Mouse (Mus musculus) embryonic facial prominence, embryonic 13.5 days (tissue): ENCODE results near the gene Lyl1. TPM values are rescaled to one million over a fixed set of nuclear protein-coding genes. Genes with fewer than 3 reads are reported as not detected.

ENCODE experiments used
- ATAC-seq: fragments of 200-750 bp; cut with Nextera tagmentation; 2 replicates; pipeline ENCODE4 v1.8.0; 2017; ENCODE audit warnings: low read depth; ENCODE audit not compliant: insufficient number of reproducible peaks, insufficient read depth, low FRiP score, low TSS enrichment
- H3K27ac ChIP-seq: fragments of 300-500 bp; sonication (generic); 2 replicates; pipeline ENCODE4 v1.5.1; 2015; ENCODE audit warnings: moderate library complexity, mild to moderate bottlenecking, inconsistent platforms
- H3K27me3 ChIP-seq: fragments of 300-500 bp; sonication (generic); 2 replicates; pipeline ENCODE4 v1.6.1; 2015; ENCODE audit warnings: mild to moderate bottlenecking, inconsistent platforms
- H3K36me3 ChIP-seq: fragments of 300-500 bp; sonication (generic); 2 replicates; pipeline ENCODE4 v1.6.1; 2015; ENCODE audit warnings: mild to moderate bottlenecking, inconsistent platforms
- H3K4me1 ChIP-seq: fragments of 300-500 bp; sonication (generic); 2 replicates; pipeline ENCODE4 v1.6.1; 2015; ENCODE audit warnings: inconsistent platforms
- H3K4me2 ChIP-seq: fragments of 300-500 bp; sonication (generic); 2 replicates; pipeline ENCODE4 v1.6.1; 2015; ENCODE audit warnings: moderate library complexity, mild to moderate bottlenecking, inconsistent platforms
- H3K4me3 ChIP-seq: fragments of 300-500 bp; sonication (generic); 2 replicates; pipeline ENCODE4 v1.5.1; 2015; ENCODE audit warnings: mild to moderate bottlenecking, inconsistent platforms
- H3K9ac ChIP-seq: fragments of 300-500 bp; sonication (generic); 2 replicates; pipeline ENCODE4 v1.6.1; 2015; ENCODE audit warnings: mild to moderate bottlenecking, inconsistent platforms
- H3K9me3 ChIP-seq: fragments of 300-500 bp; sonication (generic); 2 replicates; pipeline ENCODE4 v1.6.1; 2016; ENCODE audit warnings: inconsistent platforms
- WGBS: fragments of 180-500 bp; shearing (Covaris S2); methylation state at CpG from one replicate; pipeline ENCODE4 v1.1.7; 2015; ENCODE audit warnings: mixed read lengths; 5-methylcytosine and 5-hydroxymethylcytosine counted together
- polyA plus RNA-seq: library from polyadenylated mRNA; unstranded; fragments of >200 nt; fragmentation: Nextera tagmentation; extraction: Ambion mirVana; gene quantifications from 2 replicates; pipeline ENCODE4 v1.2.1, GENCODE M21; 2015

Gene Lyl1
- polyA plus RNA-seq, 1 experiment from 2014 or later, result 4.8 TPM

GRCm38 (mm10) chr8:84729921-84730362, 28.7 kb downstream of the Lyl1 start:
- peaks cover 70% of the 10 kb centered on the region for H3K4me1 ChIP-seq
- no peak overlapping the region for H3K4me3 ChIP-seq
- 0 out of 2 replicates have a peak overlapping the region, but pooled peaks have one; percentile 6 for H3K9ac ChIP-seq
- no peak overlapping the region for H3K27ac ChIP-seq
- H3K9me3 ChIP-seq, result no peaks in the 10 kb centered on the region
- ATAC-seq, result no peak
- peaks cover 37% of the 10 kb centered on the region for H3K36me3 ChIP-seq
- WGBS, result 95% methylated on average over 16 of the region's 16 CpGs
- H3K27me3 ChIP-seq, result no peaks in the 10 kb centered on the region; the same call in 1 of the 2 replicates
- H3K4me2 ChIP-seq, result no peak overlapping the region

- H3K4me2 ChIP-seq, result 0 out of 2 replicates have a peak overlapping the region, but pooled peaks have one; percentile 9
- peak overlapping the region; percentile 58 for H3K27ac ChIP-seq
- peaks cover 70% of the 10 kb centered on the region for H3K4me1 ChIP-seq
- H3K9ac ChIP-seq, result peak overlapping the region; percentile 46
- H3K36me3 ChIP-seq, result peaks cover 29% of the 10 kb centered on the region
- ATAC-seq, result no peak
- no peak overlapping the region for H3K4me3 ChIP-seq
- H3K27me3 ChIP-seq, result peaks cover 2% of the 10 kb centered on the region; the same call in 1 of the 2 replicates
- 57% methylated on average over 9 of the region's 9 CpGs for WGBS
- no peaks in the 10 kb centered on the region for H3K9me3 ChIP-seq
Measured at GRCm38 (mm10) chr8:84730541-84731370, 29.5 kb downstream of the Lyl1 start.

GRCm38 (mm10) chr8:84731371-84732177, 30.3 kb downstream of the Lyl1 start:
- H3K4me1 ChIP-seq, result peaks cover 69% of the 10 kb centered on the region

GRCm38 (mm10) chr8:84732545-84732944, 31.3 kb downstream of the Lyl1 start:
- H3K9ac ChIP-seq, result 0 out of 2 replicates have a peak overlapping the region, but pooled peaks have one; percentile 46
- no peak for ATAC-seq
- WGBS, result 64% methylated on average over 5 of the region's 5 CpGs
- H3K4me3 ChIP-seq, result no peak overlapping the region
- H3K27me3 ChIP-seq, result peaks cover 14% of the 10 kb centered on the region
- H3K9me3 ChIP-seq, result no peaks in the 10 kb centered on the region
- H3K4me2 ChIP-seq, result no peak overlapping the region
- H3K36me3 ChIP-seq, result peaks cover 11% of the 10 kb centered on the region; the same call in 1 of the 2 replicates
- H3K27ac ChIP-seq, result peak overlapping the region; percentile 22
- peaks cover 76% of the 10 kb centered on the region for H3K4me1 ChIP-seq

More at GRCm38 (mm10) chr8:84731371-84732177, 30.3 kb downstream of the Lyl1 start:
- Histone ChIP-seq H3K9me3 (no peaks in the 10 kb centered on the region), H3K27ac (peak overlapping the region; percentile 58; the same call in 1 of the 2 replicates), H3K4me3 (no peak overlapping the region), H3K27me3 (peaks cover 10% of the 10 kb centered on the region), H3K36me3 (peaks cover 21% of the 10 kb centered on the region), H3K9ac (peak overlapping the region; percentile 46; the same call in 1 of the 2 replicates), H3K4me2 (no peak overlapping the region)
- no peak for ATAC-seq
- 72% methylated on average over 11 of the region's 11 CpGs for WGBS

GRCm38 (mm10) chr8:84732996-84733395, 31.7 kb downstream of the Lyl1 start:
- Histone ChIP-seq H3K27ac (peak overlapping the region; percentile 22), H3K9me3 (no peaks in the 10 kb centered on the region), H3K27me3 (peaks cover 14% of the 10 kb centered on the region), H3K4me3 (no peak overlapping the region), H3K4me2 (no peak overlapping the region), H3K36me3 (peaks cover 7% of the 10 kb centered on the region; the same call in 1 of the 2 replicates), H3K4me1 (peaks cover 81% of the 10 kb centered on the region), H3K9ac (peak overlapping the region; percentile 46; the same call in 1 of the 2 replicates)
- no peak for ATAC-seq
- 19% methylated on average over 6 of the region's 6 CpGs for WGBS

- peaks cover 81% of the 10 kb centered on the region for H3K4me1 ChIP-seq
- 92% methylated on average over 6 of the region's 6 CpGs for whole genome bisulfite sequencing
- peaks cover 7% of the 10 kb centered on the region; the same call in 1 of the 2 replicates for H3K36me3 ChIP-seq
- ATAC-seq, result no peak
- H3K9ac ChIP-seq, result no peak overlapping the region
- peaks cover 20% of the 10 kb centered on the region for H3K27me3 ChIP-seq
- H3K4me2 ChIP-seq, result no peak overlapping the region
- no peak overlapping the region for H3K4me3 ChIP-seq
- no peaks in the 10 kb centered on the region for H3K9me3 ChIP-seq
- H3K27ac ChIP-seq, result no peak overlapping the region
Measured at GRCm38 (mm10) chr8:84733959-84734358, 32.7 kb downstream of the Lyl1 start.

- H3K27me3 ChIP-seq, result peaks cover 24% of the 10 kb centered on the region
- H3K4me1 ChIP-seq, result peaks cover 89% of the 10 kb centered on the region
- H3K9me3 ChIP-seq, result no peaks in the 10 kb centered on the region
- H3K4me3 ChIP-seq, result no peak overlapping the region
- H3K4me2 ChIP-seq, result no peak overlapping the region
- H3K36me3 ChIP-seq, result peaks cover 3% of the 10 kb centered on the region; the same call in 1 of the 2 replicates
- ATAC-seq, result no peak
- H3K27ac ChIP-seq, result no peak overlapping the region
- 75% methylated on average over 2 of the region's 2 CpGs for WGBS
- H3K9ac ChIP-seq, result no peak overlapping the region
Measured at GRCm38 (mm10) chr8:84734680-84735079, 33.4 kb downstream of the Lyl1 start.

GRCm38 (mm10) chr8:84735597-84735996, 34.3 kb downstream of the Lyl1 start:
- peaks cover 33% of the 10 kb centered on the region for H3K27me3 ChIP-seq
- H3K4me2 ChIP-seq, result no peak overlapping the region
- H3K4me1 ChIP-seq, result peaks cover 89% of the 10 kb centered on the region
- 39% methylated on average over 2 of the region's 2 CpGs for WGBS
- no peaks in the 10 kb centered on the region for H3K9me3 ChIP-seq
- H3K36me3 ChIP-seq, result 0 out of 2 replicates have a peak, but pooled peaks cover under 1% of the 10 kb centered on the region
- H3K9ac ChIP-seq, result no peak overlapping the region
- no peak for ATAC-seq
- no peak overlapping the region for H3K27ac ChIP-seq
- H3K4me3 ChIP-seq, result no peak overlapping the region

GRCm38 (mm10) chr8:84736521-84736920, 35.3 kb downstream of the Lyl1 start:
- 73% methylated on average over 4 of the region's 4 CpGs for WGBS
- Histone ChIP-seq H3K27ac (0 out of 2 replicates have a peak overlapping the region, but pooled peaks have one; percentile 16), H3K27me3 (peaks cover 40% of the 10 kb centered on the region), H3K4me3 (no peak overlapping the region), H3K36me3 (no peaks in the 10 kb centered on the region), H3K9me3 (no peaks in the 10 kb centered on the region), H3K4me1 (peaks cover 89% of the 10 kb centered on the region), H3K4me2 (no peak overlapping the region), H3K9ac (no peak overlapping the region)
- no peak for ATAC-seq

- H3K27ac ChIP-seq, result peak overlapping the region; percentile 99
- H3K4me3 ChIP-seq, result no peak overlapping the region
- H3K9me3 ChIP-seq, result no peaks in the 10 kb centered on the region
- no peak for ATAC-seq
- peaks cover 40% of the 10 kb centered on the region for H3K27me3 ChIP-seq
- H3K4me1 ChIP-seq, result peaks cover 89% of the 10 kb centered on the region
- H3K9ac ChIP-seq, result peak overlapping the region; percentile 52; the same call in 1 of the 2 replicates
- H3K36me3 ChIP-seq, result no peaks in the 10 kb centered on the region
- 3% methylated on average over 16 of the region's 16 CpGs for WGBS
- peak overlapping the region; percentile 43 for H3K4me2 ChIP-seq
Measured at GRCm38 (mm10) chr8:84737608-84738007, 36.4 kb downstream of the Lyl1 start.

- Histone ChIP-seq H3K4me1 (peaks cover 89% of the 10 kb centered on the region), H3K4me3 (no peak overlapping the region), H3K9ac (peak overlapping the region; percentile 65), H3K9me3 (no peaks in the 10 kb centered on the region), H3K36me3 (no peaks in the 10 kb centered on the region), H3K4me2 (peak overlapping the region; percentile 43), H3K27me3 (peaks cover 40% of the 10 kb centered on the region), H3K27ac (peak overlapping the region; percentile 99)
- WGBS, result 17% methylated on average over 10 of the region's 10 CpGs
- no peak for ATAC-seq
Measured at GRCm38 (mm10) chr8:84738266-84738665, 37.0 kb downstream of the Lyl1 start.
